Mouse (Mus musculus) hindbrain, embryonic 11.5 days (tissue): ENCODE data around the gene Gm49711. TPM values are rescaled to one million over a fixed set of nuclear protein-coding genes. Genes with fewer than 3 reads are reported as not detected.

Experiments used
- ATAC-seq: fragments of 200-750 bp; cut with Nextera tagmentation; 2 replicates; pipeline ENCODE4 v1.8.0; 2017; ENCODE audit warnings: mild to moderate bottlenecking, moderate TSS enrichment, moderate library complexity; ENCODE audit not compliant: low FRiP score
- DNase-seq: peaks from one replicate; pipeline ENCODE4 v3.0.0-alpha.2; 2015; ENCODE audit warnings: low spot score
- H3K27ac ChIP-seq: fragments of 300-500 bp; sonication (generic); 2 replicates; pipeline ENCODE4 v1.5.1; 2014; ENCODE audit warnings: mild to moderate bottlenecking, low read depth, low read length
- H3K27me3 ChIP-seq: fragments of 300-500 bp; sonication (generic); 2 replicates; pipeline ENCODE4 v1.6.1; 2014; ENCODE audit warnings: mild to moderate bottlenecking, low read length, moderate library complexity, mixed read lengths; ENCODE audit not compliant: control insufficient read depth, insufficient read depth
- H3K36me3 ChIP-seq: fragments of 300-500 bp; sonication (generic); 2 replicates; pipeline ENCODE4 v1.6.1; 2014; ENCODE audit warnings: mild to moderate bottlenecking, low read length, moderate library complexity, mixed read lengths; ENCODE audit not compliant: control insufficient read depth, insufficient read depth
- H3K4me1 ChIP-seq: fragments of 300-500 bp; sonication (generic); replicated peaks from 2 replicates; pipeline ENCODE4 v1.6.1; 2014; ENCODE audit warnings: low read length, mixed read lengths; ENCODE audit not compliant: control insufficient read depth, insufficient read depth
- H3K4me2 ChIP-seq: fragments of 300-500 bp; sonication (generic); replicated peaks from 2 replicates; pipeline ENCODE4 v1.6.1; 2014; ENCODE audit warnings: mild to moderate bottlenecking, low read depth, low read length
- H3K4me3 ChIP-seq: fragments of 300-500 bp; sonication (generic); 2 replicates; pipeline ENCODE4 v1.5.1; 2014; ENCODE audit warnings: low read depth, low read length
- H3K9ac ChIP-seq: fragments of 300-500 bp; sonication (generic); 2 replicates; pipeline ENCODE4 v1.6.1; 2014; ENCODE audit warnings: low read depth, low read length
- H3K9me3 ChIP-seq: fragments of 300-500 bp; sonication (generic); 2 replicates; pipeline ENCODE4 v1.6.1; 2016; ENCODE audit warnings: low read length; ENCODE audit not compliant: control insufficient read depth
- WGBS: fragments of 180-500 bp; shearing (Covaris S2); extraction: QIAGEN DNeasy Blood & Tissue Kit; methylation state at CpG from one replicate; pipeline ENCODE4 v1.1.7; 2014; 5-methylcytosine and 5-hydroxymethylcytosine counted together
- polyA plus RNA-seq: library from polyadenylated mRNA; unstranded; fragments of >200 nt; fragmentation: Nextera tagmentation; extraction: Ambion mirVana; gene quantifications from 2 replicates; pipeline ENCODE4 v1.2.1, GENCODE M21; 2014

Gene Gm49711
- 0.14 and 0.20 TPM in 2 replicates for polyA plus RNA-seq

GRCm38 (mm10) chr16:92057852-92058643 is at the start of gene Gm49711, which contains the start of the genes Mrps6 and Slc5a3:
Gene Gm49711 (plus strand): TSS chr16:92058316.
Gene Mrps6 (plus strand): TSS chr16:92058270.
Gene Slc5a3 (plus strand): TSS chr16:92058322.
- DNase-seq (peak; percentile 89), ATAC-seq (peak; percentile 95)
- 0 out of 2 replicates have a peak, but pooled peaks cover 2% of the 10 kb centered on the region for H3K36me3 ChIP-seq
- H3K27ac ChIP-seq: peak within 1 kb of the TSS; percentile 60
- H3K4me2 ChIP-seq: peak within 1 kb of the TSS; percentile 84
- H3K9me3 ChIP-seq: no peaks in the 10 kb centered on the region
- H3K27me3 ChIP-seq: no peaks in the 10 kb centered on the region
- H3K4me3 ChIP-seq: peak within 1 kb of the TSS; percentile 91
- WGBS: under 1% methylated on average over 54 of the region's 99 CpGs
- H3K9ac ChIP-seq: peak within 1 kb of the TSS; percentile 70
- peaks cover 3% of the 10 kb centered on the region; the same call in 1 of the 2 replicates for H3K4me1 ChIP-seq

- Histone ChIP-seq H3K27ac (no peak overlapping the region), H3K27me3 (no peaks in the 10 kb centered on the region), H3K4me2 (no peak overlapping the region), H3K9me3 (no peaks in the 10 kb centered on the region), H3K9ac (no peak overlapping the region), H3K4me1 (no peaks in the 10 kb centered on the region), H3K4me3 (no peak overlapping the region), H3K36me3 (no peaks in the 10 kb centered on the region)
- DNase-seq (no peak), ATAC-seq (no peak)
- 92% methylated on average over 2 of the region's 2 CpGs for WGBS
Observed at GRCm38 (mm10) chr16:92009586-92009985, 48.5 kb upstream of the Gm49711 start.

DNA sequence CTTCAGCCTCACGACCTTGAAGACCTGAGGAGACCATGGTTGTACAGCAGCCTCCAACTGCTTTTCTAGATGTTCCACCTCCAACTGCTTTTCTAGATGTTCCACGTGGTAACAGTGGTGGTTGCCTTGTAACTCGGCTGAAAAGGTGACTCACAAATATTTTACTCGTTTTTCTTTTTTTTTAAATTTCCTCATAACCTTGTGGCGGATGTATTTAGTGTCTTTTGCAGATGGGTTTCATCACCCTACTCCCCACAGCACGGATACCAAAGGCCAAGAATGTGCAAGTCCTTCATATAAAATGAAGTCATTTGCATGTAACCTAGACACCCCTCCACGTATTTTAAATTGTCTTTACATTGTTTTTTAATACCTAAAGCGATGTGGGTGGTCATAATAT is 41.3 kb upstream of the Gm49711 start:
- Histone ChIP-seq H3K4me2 (no peak overlapping the region), H3K27me3 (no peaks in the 10 kb centered on the region), H3K4me1 (no peaks in the 10 kb centered on the region), H3K9me3 (no peaks in the 10 kb centered on the region), H3K27ac (no peak overlapping the region), H3K9ac (no peak overlapping the region), H3K36me3 (no peaks in the 10 kb centered on the region), H3K4me3 (no peak overlapping the region)
- DNase-seq (no peak), ATAC-seq (no peak)
- 86% methylated on average over 8 of the region's 8 CpGs for WGBS

- Histone ChIP-seq H3K27me3 (no peaks in the 10 kb centered on the region), H3K27ac (no peak overlapping the region), H3K4me3 (peak overlapping the region; percentile 4), H3K9me3 (no peaks in the 10 kb centered on the region), H3K9ac (peak overlapping the region; percentile 1), H3K36me3 (no peaks in the 10 kb centered on the region), H3K4me1 (no peaks in the 10 kb centered on the region), H3K4me2 (peak overlapping the region; percentile 19)
- DNase-seq (peak; percentile 70), ATAC-seq (peak; percentile 79)
- WGBS: 9% methylated on average over 26 of the region's 26 CpGs
Observed at GRCm38 (mm10) chr16:92019141-92020118, 38.7 kb upstream of the Gm49711 start.

DNA sequence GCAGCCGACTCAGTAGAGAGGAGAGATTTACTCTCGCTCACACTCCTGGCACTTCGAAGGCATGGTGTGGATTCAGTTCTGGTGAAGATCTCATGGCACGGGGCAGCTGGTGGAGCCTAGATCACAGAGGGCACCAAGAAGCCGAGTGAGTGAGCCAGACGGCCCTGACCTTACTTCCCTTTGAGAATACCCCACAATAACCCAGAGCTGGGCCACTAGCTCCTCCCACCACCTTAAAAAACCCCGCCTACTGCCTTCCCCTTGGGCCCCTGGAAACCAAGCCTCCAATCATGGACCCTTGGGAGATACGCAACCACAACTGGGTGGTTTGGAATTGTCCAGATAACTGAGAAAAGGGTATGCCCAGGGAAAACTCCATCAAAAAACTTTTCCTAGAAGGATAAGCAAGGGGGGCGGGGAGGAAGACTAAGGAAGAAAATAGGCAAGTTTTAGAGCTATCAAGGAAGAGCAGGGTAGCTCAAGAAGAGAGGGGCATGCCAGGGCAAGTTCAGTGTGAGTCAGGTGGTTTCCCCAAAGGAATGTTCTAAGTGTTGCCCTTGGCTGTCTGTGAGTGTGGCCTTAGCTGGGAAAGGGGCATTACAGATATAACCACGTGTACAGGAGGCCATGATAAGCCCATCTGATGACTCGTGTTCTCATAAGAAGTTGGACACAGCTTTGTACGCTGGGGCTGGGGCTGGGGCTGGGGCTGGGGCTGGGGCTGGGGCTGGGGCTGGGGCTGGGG is 36.3 kb upstream of the Gm49711 start:
- Histone ChIP-seq H3K36me3 (no peaks in the 10 kb centered on the region), H3K4me1 (no peaks in the 10 kb centered on the region), H3K4me2 (no peak overlapping the region), H3K9ac (no peak overlapping the region), H3K27me3 (no peaks in the 10 kb centered on the region), H3K9me3 (no peaks in the 10 kb centered on the region), H3K27ac (no peak overlapping the region), H3K4me3 (no peak overlapping the region)
- DNase-seq (no peak), ATAC-seq (no peak)
- WGBS: 83% methylated on average over 12 of the region's 12 CpGs

GRCm38 (mm10) chr16:92022494-92023283 is 35.4 kb upstream of the Gm49711 start:
- no peak overlapping the region for H3K4me2 ChIP-seq
- ATAC-seq: no peak
- no peak overlapping the region for H3K27ac ChIP-seq
- H3K36me3 ChIP-seq: no peaks in the 10 kb centered on the region
- H3K27me3 ChIP-seq: no peaks in the 10 kb centered on the region
- no peaks in the 10 kb centered on the region for H3K9me3 ChIP-seq
- H3K4me3 ChIP-seq: no peak overlapping the region
- DNase-seq: no peak
- H3K4me1 ChIP-seq: no peaks in the 10 kb centered on the region
- WGBS: 76% methylated on average over 20 of the region's 20 CpGs
- no peak overlapping the region for H3K9ac ChIP-seq

DNA sequence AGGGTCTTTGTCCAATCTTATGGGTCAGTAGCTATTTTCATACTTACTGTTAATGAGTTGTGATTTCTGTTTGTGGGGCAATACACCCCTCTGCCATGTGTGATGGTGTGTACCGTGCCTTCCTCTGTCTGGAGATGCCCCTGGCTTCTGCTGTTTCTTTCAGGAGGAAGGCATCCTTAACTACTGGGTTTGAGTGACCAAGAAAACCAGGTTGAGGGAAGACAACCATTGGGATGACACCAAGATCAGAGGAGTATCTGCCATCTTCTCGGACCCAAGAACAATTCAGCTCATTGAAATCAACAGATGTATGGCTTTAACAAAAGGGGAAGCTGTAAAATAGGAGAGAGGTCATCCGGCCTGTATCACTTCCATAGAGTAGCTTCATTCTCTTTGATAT is 24.8 kb upstream of the Gm49711 start:
- Histone ChIP-seq H3K9me3 (no peaks in the 10 kb centered on the region), H3K4me2 (no peak overlapping the region), H3K36me3 (no peaks in the 10 kb centered on the region), H3K27me3 (no peaks in the 10 kb centered on the region), H3K27ac (no peak overlapping the region), H3K4me1 (no peaks in the 10 kb centered on the region), H3K4me3 (no peak overlapping the region), H3K9ac (no peak overlapping the region)
- DNase-seq (no peak), ATAC-seq (no peak)
- WGBS: 93% methylated on average over 3 of the region's 3 CpGs
